Mouse (Mus musculus): ENCODE measurements around the gene Spred2.

Spred2 gene

GRCm38 (mm10) chr11:19923888-19924756 lies at the start of gene Spred2:
TSS of gene Spred2 (plus strand) at chr11:19924375.
- DNase-seq (ENCODE audit: low read depth, low spot score) = peak; percentile 99

GRCm38 (mm10) chr11:19875551-19875950 lies 48.6 kb upstream of the Spred2 start:
- DNase-seq (ENCODE audit: low read depth, low spot score) = peak; percentile 54

GRCm38 (mm10) chr11:19875964-19876363 lies 48.2 kb upstream of the Spred2 start:
- DNase-seq (ENCODE audit: low read depth, low spot score) = no peak

- DNase-seq (ENCODE audit: low read depth, low spot score) = peak; percentile 46
Measured at GRCm38 (mm10) chr11:19877239-19877915, 46.8 kb upstream of the Spred2 start.

GRCm38 (mm10) chr11:19881342-19881741 lies 42.8 kb upstream of the Spred2 start:
- no peak for DNase-seq (ENCODE audit: low read depth, low spot score)

- DNase-seq (ENCODE audit: low read depth, low spot score) = no peak
Measured at GRCm38 (mm10) chr11:19890700-19891406, 33.3 kb upstream of the Spred2 start.

- DNase-seq (ENCODE audit: low read depth, low spot score) = no peak
Measured at GRCm38 (mm10) chr11:19893233-19893632, 30.9 kb upstream of the Spred2 start.

- DNase-seq (ENCODE audit: low read depth, low spot score) = no peak
Measured at GRCm38 (mm10) chr11:19899621-19900020, 24.6 kb upstream of the Spred2 start.

GRCm38 (mm10) chr11:19900712-19901111 lies 23.5 kb upstream of the Spred2 start:
- no peak for DNase-seq (ENCODE audit: low read depth, low spot score)

GRCm38 (mm10) chr11:19911216-19911615 lies 13.0 kb upstream of the Spred2 start:
- peak; percentile 92 for DNase-seq (ENCODE audit: low read depth, low spot score)

GRCm38 (mm10) chr11:19912179-19912578 lies 12.0 kb upstream of the Spred2 start:
- no peak for DNase-seq (ENCODE audit: low read depth, low spot score)

- DNase-seq (ENCODE audit: low read depth, low spot score) = peak; percentile 77
Measured at GRCm38 (mm10) chr11:19912661-19913060, 11.5 kb upstream of the Spred2 start.

- peak; percentile 56 for DNase-seq (ENCODE audit: low read depth, low spot score)
Measured at GRCm38 (mm10) chr11:19913761-19914160, 10.4 kb upstream of the Spred2 start.

- peak; percentile 79 for DNase-seq (ENCODE audit: low read depth, low spot score)
Measured at GRCm38 (mm10) chr11:19917381-19918245, 6.6 kb upstream of the Spred2 start.

- DNase-seq (ENCODE audit: low read depth, low spot score) = peak; percentile 44
Measured at GRCm38 (mm10) chr11:19918246-19918540, 6.0 kb upstream of the Spred2 start.

GRCm38 (mm10) chr11:19919460-19919784 lies 4.8 kb upstream of the Spred2 start:
- DNase-seq (ENCODE audit: low read depth, low spot score) = peak; percentile 99

- peak; percentile 86 for DNase-seq (ENCODE audit: low read depth, low spot score)
Measured at GRCm38 (mm10) chr11:19919785-19920671, 4.1 kb upstream of the Spred2 start.

GRCm38 (mm10) chr11:19921723-19922122 lies 2.5 kb upstream of the Spred2 start:
- no peak for DNase-seq (ENCODE audit: low read depth, low spot score)

GRCm38 (mm10) chr11:19922208-19922607 lies 2.0 kb upstream of the Spred2 start:
- DNase-seq (ENCODE audit: low read depth, low spot score) = no peak

- DNase-seq (ENCODE audit: low read depth, low spot score) = no peak
Measured at GRCm38 (mm10) chr11:19924757-19925148, 578 bp downstream of the Spred2 start.
